Mouse (Mus musculus) gastrocnemius, postnatal 4 days (tissue): ENCODE results near the gene Tmem270. TPM values are rescaled to one million over a fixed set of nuclear protein-coding genes. Genes with fewer than 3 reads are reported as not detected.
"Not testable (repeated sequence)": the region's sequence is repeated elsewhere in the genome, so short reads cannot be mapped to it uniquely, and the experiment has no call there.

Source experiments
- DNase-seq, 2 experiments: peaks; one replicate each; pipeline ENCODE4 v3.0.0; 2021 to 2022; ENCODE audit warnings: low spot score in 2 of 2, mixed read lengths in 2 of 2
- long read RNA-seq, 2 experiments: library from polyadenylated mRNA; stranded (forward); transcript quantifications; one replicate each; pipeline ENCODE4 v2.0.0; 2021
- total RNA-seq, 2 experiments: library from RNA; stranded (reverse); gene quantifications; 2 replicates each; pipeline ENCODE4 v1.2.3; 2021

The Tmem270 gene
- not detected for total RNA-seq
- long read RNA-seq, experiment 1: 0 reads
- long read RNA-seq, experiment 2: 0 reads

DNA sequence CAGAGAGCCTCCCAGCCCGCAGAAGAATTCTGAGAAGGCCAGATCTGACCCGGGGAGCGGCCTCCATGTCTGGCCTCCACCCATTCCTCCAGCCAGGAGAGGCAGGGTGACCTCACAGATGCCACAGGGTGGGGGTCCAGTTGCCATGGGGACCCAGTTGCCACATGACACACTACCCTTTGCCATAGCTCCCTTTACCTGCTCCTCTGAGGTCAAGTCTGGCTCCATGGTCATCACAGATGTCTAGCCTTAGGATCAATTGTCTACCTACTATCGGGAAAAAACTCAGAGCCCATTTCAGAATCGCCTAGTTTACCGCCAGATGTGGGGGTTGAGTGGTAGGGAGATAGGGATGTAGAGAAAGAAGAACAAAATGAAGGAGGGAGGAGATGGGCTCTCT is at the start of gene Tmem270:
Tmem270 (minus strand) TSS at position 101 of the 400 bp plus-strand sequence.
- no peak for DNase-seq

- DNase-seq: no peak
Measured at GRCm38 (mm10) chr5:134955491-134955890, 49.0 kb upstream of the Tmem270 start.

DNA sequence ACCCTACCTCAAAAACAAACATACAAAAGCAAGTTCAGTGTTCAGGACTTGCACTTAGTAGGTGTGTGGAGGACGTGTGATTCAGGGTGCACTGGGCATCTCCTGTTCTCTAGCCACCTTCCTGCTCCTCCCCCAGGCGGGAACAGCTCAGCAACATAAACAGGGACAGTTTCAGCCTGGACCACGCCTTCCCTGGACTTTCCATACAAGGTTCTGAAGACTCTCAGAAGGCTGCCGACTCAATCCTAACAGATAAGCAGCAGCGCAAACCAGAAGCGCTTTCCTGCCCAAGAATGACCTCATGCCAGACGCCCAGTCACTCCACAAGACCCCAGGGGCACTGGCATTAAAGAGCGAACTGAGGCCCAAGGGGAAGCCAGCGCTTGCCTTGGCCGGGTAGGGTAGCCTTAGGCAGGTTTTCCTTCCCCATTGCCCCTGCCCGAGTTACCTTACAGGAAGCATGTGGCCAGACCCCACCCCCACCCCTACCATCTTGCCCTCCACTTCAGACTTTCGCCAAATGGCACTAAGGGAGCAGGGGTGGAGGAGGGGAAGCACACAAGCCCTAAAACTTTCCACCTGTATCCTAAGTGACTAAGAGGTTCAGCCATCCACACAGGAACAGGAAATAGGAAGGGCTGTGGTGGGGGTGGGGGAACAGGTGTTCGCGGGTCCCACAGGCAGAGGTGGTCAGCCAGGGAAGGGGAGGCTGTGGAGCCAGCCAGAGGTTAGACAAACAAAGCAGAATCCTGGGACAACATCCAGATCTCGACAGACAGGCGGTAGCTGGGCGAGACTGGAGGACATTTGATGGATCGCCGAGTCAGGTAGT is 44.7 kb upstream of the Tmem270 start:
- no peak for DNase-seq

GRCm38 (mm10) chr5:134948085-134948439 is 41.5 kb upstream of the Tmem270 start:
- DNase-seq: no peak

GRCm38 (mm10) chr5:134947420-134948084 is 41.0 kb upstream of the Tmem270 start:
- no peak for DNase-seq

GRCm38 (mm10) chr5:134946857-134947255 is 40.3 kb upstream of the Tmem270 start, which contains the start of gene Cldn4:
Gene Cldn4, minus strand, starts transcription at chr5:134946934.
- no peak for DNase-seq

DNA sequence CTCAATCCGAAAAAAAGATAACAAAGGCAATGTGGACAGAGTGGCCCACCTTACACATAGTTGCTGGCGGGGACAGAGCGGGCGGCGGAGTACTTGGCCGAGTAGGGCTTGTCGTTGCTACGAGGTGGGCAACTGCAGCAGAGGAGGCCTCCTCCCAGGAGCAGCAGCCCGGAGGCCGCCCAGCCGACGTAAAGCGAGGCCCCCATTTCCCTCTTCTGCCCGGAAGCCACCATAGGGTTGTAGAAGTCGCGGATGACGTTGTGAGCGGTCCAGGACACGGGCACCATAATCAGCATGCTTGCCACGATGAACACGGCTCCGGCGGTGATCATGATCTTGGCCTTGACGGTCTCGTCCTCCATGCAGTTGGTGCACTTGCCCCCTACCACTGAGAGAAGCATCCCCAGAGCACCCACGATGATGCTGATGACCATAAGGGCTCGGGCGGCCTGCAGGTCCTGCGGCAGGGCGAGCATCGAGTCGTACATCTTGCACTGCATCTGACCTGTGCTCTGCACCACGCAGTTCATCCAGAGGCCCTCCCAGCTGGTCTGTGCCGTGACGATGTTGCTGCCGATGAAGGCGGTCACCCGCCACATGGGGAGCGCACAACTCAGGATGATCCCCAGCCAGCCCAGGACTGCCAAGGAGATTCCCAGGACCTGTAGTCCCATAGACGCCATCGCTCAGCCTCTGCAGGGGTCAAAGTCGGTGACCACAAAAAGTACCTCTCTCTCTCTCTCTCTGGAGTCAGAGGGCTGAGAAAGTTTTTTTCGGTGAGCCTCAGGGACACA is 39.7 kb upstream of the Tmem270 start:
- DNase-seq: no peak

DNA sequence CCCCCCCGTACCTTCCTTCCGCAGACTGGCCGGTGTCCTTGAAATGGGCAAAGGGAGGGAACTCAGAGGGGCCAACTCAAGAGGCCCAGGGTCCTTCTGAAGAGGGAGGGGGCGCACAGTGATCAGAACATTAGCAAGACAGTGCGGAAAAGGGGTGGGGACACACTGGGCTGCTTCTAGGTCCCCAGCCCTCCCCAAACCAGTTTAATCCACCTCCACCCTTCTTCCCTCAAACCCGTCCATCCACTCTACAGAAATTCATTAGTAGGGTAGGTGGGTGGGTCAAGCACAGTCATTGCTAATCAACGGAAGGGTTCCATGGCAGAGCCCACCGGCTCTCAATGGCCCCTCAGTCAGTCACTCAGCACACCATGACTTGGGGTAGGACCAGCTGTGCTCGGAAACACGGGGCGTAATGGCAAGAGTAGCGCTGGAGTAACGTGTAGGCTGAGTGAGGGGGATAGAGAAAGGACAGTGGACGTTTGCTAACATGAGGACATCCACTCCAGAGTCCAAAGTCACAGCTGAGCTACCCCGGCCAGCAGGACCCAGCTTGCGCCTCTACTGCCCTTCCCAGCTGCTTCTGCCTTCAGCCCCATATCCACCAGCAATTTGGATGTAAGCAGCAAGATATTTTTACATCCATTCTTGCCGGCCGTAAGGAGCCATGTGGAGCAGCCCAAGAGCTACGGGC is 38.9 kb upstream of the Tmem270 start:
- no peak for DNase-seq

DNA sequence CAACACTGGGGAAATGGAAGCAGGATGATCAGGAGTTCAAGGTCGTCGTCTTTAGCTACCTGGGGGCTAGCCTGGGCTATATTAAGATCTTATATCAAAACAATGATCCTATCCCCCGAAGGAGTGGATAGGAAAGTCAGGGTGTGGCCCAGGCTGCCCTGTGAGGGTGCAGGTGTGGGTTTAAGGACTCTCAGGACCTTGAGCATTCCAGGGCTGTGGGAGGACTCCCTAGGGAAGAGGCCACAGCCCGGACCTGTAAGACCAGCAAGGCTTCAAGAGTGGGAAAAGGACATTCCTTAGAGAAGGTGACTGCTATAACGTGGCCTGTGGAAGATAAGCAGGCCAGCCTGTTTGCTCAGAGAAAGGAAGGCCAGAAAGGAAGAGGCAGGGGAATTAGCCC is 37.6 kb upstream of the Tmem270 start:
- no peak for DNase-seq

DNA sequence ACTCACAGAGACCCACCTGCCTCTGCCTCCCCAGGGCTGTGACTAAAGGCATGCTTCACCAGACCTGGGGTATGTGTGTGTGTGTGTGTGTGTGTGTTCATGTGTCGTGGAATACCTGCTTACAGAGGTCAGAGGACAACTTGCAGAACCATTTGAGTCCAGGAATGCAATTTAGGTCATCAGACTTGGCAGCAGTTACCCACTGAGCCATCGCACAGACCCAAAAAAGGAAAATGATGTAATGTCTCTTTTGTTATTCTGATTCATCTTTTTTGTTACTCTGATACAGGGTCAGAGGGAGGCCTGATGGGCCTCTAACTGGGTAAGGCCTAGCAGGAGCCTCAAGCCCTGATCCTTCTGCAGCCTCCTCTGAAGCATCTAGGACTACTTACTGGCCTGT is 36.2 kb upstream of the Tmem270 start:
- DNase-seq: no peak

DNA sequence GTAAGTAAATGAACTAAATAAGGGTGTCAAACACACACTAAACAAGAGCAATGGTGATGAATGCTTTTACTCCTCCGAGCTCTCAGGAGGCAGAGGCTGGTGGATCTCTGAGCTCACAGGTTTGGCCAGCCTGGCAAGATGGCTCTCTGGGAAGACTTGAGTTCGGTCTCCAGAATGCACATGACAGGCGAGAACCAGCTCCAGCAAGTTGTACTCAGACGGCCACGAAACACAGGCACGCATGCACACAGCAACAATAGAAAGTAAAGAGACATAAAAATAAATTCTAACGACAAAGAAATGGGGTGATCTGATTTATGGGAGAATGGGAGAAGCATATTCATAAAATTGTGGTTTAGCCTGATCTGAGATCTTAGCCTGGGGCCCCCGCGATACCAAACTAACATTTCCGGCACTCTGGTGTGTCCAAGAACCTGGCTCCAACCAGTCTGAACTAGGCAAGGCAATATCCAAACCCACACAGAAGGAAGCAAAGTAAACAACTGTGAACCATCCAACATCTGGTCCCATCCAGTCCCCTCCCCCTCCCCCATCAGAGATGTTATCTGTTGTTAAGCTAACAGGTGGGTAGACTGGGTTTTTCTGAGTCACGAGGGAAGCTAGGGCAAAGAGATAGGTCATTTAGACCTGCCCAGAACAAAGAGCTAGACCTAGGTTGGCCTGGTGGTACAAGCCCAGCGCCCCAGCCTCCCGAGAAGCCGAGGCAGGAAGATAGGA is 35.1 kb upstream of the Tmem270 start:
- no peak for DNase-seq

- not testable (repeated sequence) for DNase-seq
Measured at GRCm38 (mm10) chr5:134939554-134939953, 33.0 kb upstream of the Tmem270 start.

DNA sequence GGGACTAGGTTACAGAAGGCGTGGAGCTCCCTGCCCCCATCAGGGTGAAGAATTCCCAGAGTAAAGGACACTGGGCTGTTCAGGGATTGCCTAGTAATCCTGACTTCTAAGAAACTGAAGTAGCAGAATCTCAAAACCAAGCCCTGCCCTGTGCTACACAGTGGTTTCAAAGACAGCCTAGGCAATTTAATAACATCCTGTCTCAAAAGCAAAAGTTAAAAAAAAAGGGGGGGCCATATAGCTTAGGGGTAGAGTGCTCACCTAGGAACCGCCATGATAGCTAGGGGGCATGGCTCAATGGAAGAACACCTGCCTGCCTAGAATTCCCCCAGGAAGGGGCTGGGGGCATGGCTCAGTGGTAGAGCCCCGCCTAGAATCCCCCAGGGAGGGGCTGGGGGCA is 32.5 kb upstream of the Tmem270 start:
- DNase-seq: no peak

DNA sequence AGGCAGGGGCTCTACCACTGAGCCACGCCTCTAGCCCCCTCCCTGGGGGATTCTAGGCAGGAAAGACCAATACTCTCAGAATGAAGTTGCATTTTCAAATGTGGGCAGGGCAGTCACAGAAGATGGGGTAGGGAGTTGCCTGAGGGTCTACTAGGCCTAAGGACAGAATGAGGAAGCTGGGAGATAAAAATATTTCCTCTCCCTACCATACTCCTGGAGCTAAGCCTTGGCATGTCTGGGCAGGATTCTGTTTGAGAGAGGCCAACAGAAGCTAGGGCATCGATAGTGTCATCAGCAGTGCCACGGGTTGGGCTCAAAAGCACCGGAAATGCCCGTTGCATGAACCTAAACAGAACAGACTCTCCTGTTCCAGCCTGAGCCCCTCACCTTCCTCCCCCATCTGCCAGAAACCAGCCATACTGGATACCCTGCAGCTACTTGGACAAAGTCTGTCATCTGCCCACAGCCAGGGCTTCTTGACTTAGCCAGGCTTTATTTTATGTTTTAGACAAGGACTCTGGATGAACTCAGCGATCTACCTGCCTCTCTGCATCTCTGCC is 30.2 kb upstream of the Tmem270 start:
- DNase-seq: no peak

DNA sequence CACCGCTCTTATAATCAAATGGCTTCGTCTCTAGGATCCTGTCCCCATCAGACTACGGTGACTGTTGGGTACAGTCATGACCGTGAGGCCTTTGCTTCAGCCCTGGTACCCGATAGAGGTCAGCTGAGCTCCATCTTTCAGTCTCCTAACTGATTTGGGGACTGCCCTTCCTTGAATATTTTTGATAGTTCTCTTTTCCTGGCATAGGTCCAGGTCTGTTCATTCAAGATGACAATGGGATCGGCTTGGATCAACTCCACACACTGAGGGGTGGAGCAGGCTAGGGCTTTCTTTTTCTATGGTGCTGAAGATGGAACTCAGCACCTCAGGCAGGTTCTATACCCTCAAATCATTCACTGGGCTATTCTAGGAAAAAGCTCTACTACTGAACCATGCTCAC is 29.5 kb upstream of the Tmem270 start:
- no peak for DNase-seq

GRCm38 (mm10) chr5:134934666-134935065 is 28.1 kb upstream of the Tmem270 start:
- no peak for DNase-seq

- not testable (repeated sequence) for DNase-seq
Measured at GRCm38 (mm10) chr5:134933686-134934085, 27.2 kb upstream of the Tmem270 start.

DNA sequence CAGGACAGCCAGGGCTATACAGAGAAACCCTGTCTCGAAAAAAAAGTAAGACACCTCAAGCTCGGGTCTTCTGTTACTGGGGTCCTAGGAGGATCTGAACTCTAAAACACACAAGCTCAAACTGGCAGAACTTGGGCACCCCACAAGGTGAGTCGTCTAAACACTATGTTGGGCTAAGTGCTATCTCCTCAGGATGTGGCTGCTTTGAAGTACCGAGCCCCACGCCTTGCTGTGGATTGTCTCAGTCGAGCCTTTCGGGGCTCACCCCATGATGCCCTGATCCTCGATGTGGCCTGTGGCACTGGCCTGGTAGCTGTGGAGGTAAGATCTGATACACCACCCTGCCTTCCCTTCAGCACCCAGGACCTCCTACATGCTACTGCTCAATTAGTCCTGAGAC is 26.7 kb upstream of the Tmem270 start:
- DNase-seq: no peak

GRCm38 (mm10) chr5:134932903-134933276 is 26.4 kb upstream of the Tmem270 start:
- peak in 1 of 2 experiments; percentile 53 for DNase-seq
